Mouse (Mus musculus) erythroblast, embryonic 14.5 days (primary cell): ENCODE measurements around the gene Slc35b2. TPM values are rescaled to one million over a fixed set of nuclear protein-coding genes. Genes with fewer than 3 reads are reported as not detected.
A peak's percentile ranks its signal among the peaks of the same experiment; 100 is the strongest.

ENCODE experiments used
- H3K27me3 ChIP-seq: 2 replicates; pipeline ENCODE4 v1.6.1; 2012; ENCODE audit warnings: inconsistent platforms; ENCODE audit not compliant: control insufficient read depth
- H3K36me3 ChIP-seq: 2 replicates; pipeline ENCODE4 v1.6.1; 2012; ENCODE audit warnings: mild to moderate bottlenecking, inconsistent platforms; ENCODE audit not compliant: control insufficient read depth
- H3K4me1 ChIP-seq: 2 replicates; pipeline ENCODE4 v1.6.1; 2012; ENCODE audit warnings: inconsistent platforms; ENCODE audit not compliant: control insufficient read depth
- H3K4me3 ChIP-seq: replicated peaks from 2 replicates; pipeline ENCODE3; 2012; ENCODE audit warnings: moderate library complexity, mild to moderate bottlenecking, inconsistent platforms
- H3K9me3 ChIP-seq: 2 replicates; pipeline ENCODE4 v1.6.1; 2012; ENCODE audit warnings: low read length, inconsistent platforms, mixed read lengths; ENCODE audit not compliant: control insufficient read depth
- GATA1 ChIP-seq: IDR thresholded peaks from 2 replicates; pipeline ENCODE4 v1.6.1; 2012; ENCODE audit warnings: low read length, inconsistent platforms, mixed read lengths
- TAL1 ChIP-seq: IDR thresholded peaks from 3 replicates; pipeline ENCODE4 v1.6.1; 2012; ENCODE audit warnings: low read length, inconsistent platforms, mixed read lengths
- polyA plus RNA-seq: library from polyadenylated mRNA; stranded (reverse); fragments of >175 nt; gene quantifications from 2 replicates; pipeline ENCODE4 v1.2.3, GENCODE M21; 2012

Slc35b2 gene
- polyA plus RNA-seq, 1 experiment = 1.7 TPM

GRCm38 (mm10) chr17:45550253-45550652 lies 13.4 kb upstream of the Slc35b2 start:
- Histone ChIP-seq H3K4me1 (peaks cover 2% of the 10 kb centered on the region), H3K4me3 (no peak overlapping the region), H3K36me3 (no peaks in the 10 kb centered on the region), H3K9me3 (peaks cover 5% of the 10 kb centered on the region; the same call in 1 of the 2 replicates), H3K27me3 (peaks cover 91% of the 10 kb centered on the region)
- no peak for TF ChIP-seq GATA1
- no peak for TF ChIP-seq TAL1

- no peaks in the 10 kb centered on the region for H3K36me3 ChIP-seq
- TF ChIP-seq TAL1 (no peak), GATA1 (no peak)
- H3K4me3 ChIP-seq = no peak overlapping the region
- peaks cover 2% of the 10 kb centered on the region; the same call in 1 of the 2 replicates for H3K9me3 ChIP-seq
- H3K27me3 ChIP-seq = peaks cover 91% of the 10 kb centered on the region
- peaks cover 13% of the 10 kb centered on the region for H3K4me1 ChIP-seq
Measured at GRCm38 (mm10) chr17:45551249-45551796, 12.4 kb upstream of the Slc35b2 start.

- Histone ChIP-seq H3K27me3 (peaks cover 91% of the 10 kb centered on the region), H3K9me3 (peaks cover 2% of the 10 kb centered on the region; the same call in 1 of the 2 replicates), H3K36me3 (no peaks in the 10 kb centered on the region), H3K4me1 (peaks cover 14% of the 10 kb centered on the region), H3K4me3 (no peak overlapping the region)
- TF ChIP-seq TAL1 = no peak
- TF ChIP-seq GATA1 = no peak
Measured at GRCm38 (mm10) chr17:45551816-45552451, 11.7 kb upstream of the Slc35b2 start.

- H3K27me3 ChIP-seq = peaks cover 91% of the 10 kb centered on the region
- H3K4me3 ChIP-seq = no peak overlapping the region
- H3K36me3 ChIP-seq = no peaks in the 10 kb centered on the region
- peaks cover 14% of the 10 kb centered on the region for H3K4me1 ChIP-seq
- TF ChIP-seq TAL1 = no peak
- TF ChIP-seq GATA1 = no peak
- peaks cover 2% of the 10 kb centered on the region; the same call in 1 of the 2 replicates for H3K9me3 ChIP-seq
Measured at GRCm38 (mm10) chr17:45553065-45553464, 10.6 kb upstream of the Slc35b2 start.

GRCm38 (mm10) chr17:45554420-45554819 lies 9.3 kb upstream of the Slc35b2 start:
- Histone ChIP-seq H3K4me1 (peaks cover 14% of the 10 kb centered on the region), H3K4me3 (no peak overlapping the region), H3K36me3 (no peaks in the 10 kb centered on the region), H3K9me3 (no peaks in the 10 kb centered on the region; the same call in 1 of the 2 replicates), H3K27me3 (peaks cover 84% of the 10 kb centered on the region)
- no peak for TF ChIP-seq TAL1
- no peak for TF ChIP-seq GATA1

GRCm38 (mm10) chr17:45555452-45556106 lies 8.1 kb upstream of the Slc35b2 start, which contains the start of gene Nfkbie:
Gene Nfkbie, plus strand, starts transcription at chr17:45555703.
- Histone ChIP-seq H3K27me3 (peaks cover 76% of the 10 kb centered on the region), H3K36me3 (no peaks in the 10 kb centered on the region), H3K4me1 (peaks cover 14% of the 10 kb centered on the region), H3K9me3 (no peaks in the 10 kb centered on the region), H3K4me3 (peak within 1 kb of the TSS; percentile 64)
- TF ChIP-seq TAL1 (no peak), GATA1 (no peak)

GRCm38 (mm10) chr17:45556107-45556489 lies 7.6 kb upstream of the Slc35b2 start:
- no peaks in the 10 kb centered on the region for H3K36me3 ChIP-seq
- peaks cover 14% of the 10 kb centered on the region for H3K4me1 ChIP-seq
- TF ChIP-seq TAL1 = no peak
- TF ChIP-seq GATA1 = no peak
- H3K9me3 ChIP-seq = no peaks in the 10 kb centered on the region
- peaks cover 71% of the 10 kb centered on the region for H3K27me3 ChIP-seq
- H3K4me3 ChIP-seq = peak overlapping the region; percentile 64

- no peaks in the 10 kb centered on the region for H3K9me3 ChIP-seq
- H3K4me1 ChIP-seq = peaks cover 14% of the 10 kb centered on the region
- H3K4me3 ChIP-seq = peak overlapping the region; percentile 64
- H3K36me3 ChIP-seq = no peaks in the 10 kb centered on the region
- TF ChIP-seq GATA1 (no peak), TAL1 (no peak)
- H3K27me3 ChIP-seq = peaks cover 65% of the 10 kb centered on the region
Measured at GRCm38 (mm10) chr17:45556514-45557245, 7.0 kb upstream of the Slc35b2 start.
